Mouse (Mus musculus) brain, embryonic 18.5 days (tissue): ENCODE data around the gene Kcnc4.

Experiments used
- DNase-seq: peaks from one replicate; pipeline ENCODE4 v3.0.0-alpha.2; 2012; ENCODE audit warnings: low read depth, low spot score

Kcnc4 gene

DNA sequence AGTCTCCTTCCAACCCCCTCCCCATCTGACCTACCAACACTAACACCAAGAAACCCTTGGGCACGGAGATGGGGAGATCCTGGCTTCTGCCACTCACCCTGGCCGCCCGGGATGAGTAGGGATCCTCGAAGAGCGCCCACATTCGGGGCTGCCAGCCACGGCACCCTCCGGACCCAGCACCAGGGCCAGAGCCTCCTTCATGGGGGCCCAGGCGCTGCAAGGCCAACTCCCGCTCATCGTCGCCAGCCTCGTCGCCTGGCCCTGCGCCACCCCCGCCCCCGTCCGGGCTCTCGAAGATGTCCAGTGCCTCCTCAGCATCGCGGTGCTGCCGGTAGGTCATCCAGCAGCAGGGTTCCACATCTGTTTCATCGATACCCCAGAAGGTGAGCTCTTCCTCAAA lies 1.2 kb downstream of the Kcnc4 start:
- DNase-seq, result no peak

DNA sequence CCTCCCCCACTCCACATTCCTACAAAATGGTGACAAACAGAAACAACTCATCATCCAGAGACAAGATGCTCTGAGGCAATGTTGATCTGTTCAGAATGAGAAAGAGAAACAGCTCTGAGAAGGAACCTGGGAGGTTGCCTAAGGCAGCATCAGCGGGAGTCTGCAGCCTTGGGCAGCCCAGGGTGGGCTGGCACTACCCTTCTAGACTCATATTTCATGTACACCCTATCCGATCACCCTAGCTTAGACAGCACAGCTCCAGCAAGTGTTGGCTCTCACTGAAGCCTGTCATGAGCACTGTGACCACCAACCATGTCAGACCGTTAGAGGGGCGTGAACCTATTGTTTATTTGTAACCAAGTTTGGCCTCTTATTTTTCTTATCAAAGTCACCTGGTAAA lies 5.1 kb downstream of the Kcnc4 start:
- DNase-seq, result no peak

DNA sequence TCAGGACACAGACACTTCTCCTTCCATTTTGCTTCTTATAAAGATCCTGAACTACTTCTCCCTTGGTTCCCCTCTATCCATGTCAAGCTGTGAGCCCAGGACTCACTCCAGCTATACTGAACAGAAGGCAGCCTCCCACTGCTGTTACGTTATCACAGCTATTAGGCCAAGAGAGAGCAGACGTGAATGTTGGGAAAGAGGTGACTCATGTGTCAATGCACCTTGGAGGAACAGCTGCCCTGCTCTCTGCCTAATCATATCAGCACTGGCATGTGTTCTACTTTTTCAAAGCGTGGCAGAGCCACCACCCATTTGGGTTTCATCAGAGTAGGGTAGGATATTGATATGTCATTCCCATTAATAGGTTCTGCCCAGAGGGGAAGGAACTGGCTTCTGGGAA lies 12.5 kb downstream of the Kcnc4 start:
- DNase-seq, result no peak

DNA sequence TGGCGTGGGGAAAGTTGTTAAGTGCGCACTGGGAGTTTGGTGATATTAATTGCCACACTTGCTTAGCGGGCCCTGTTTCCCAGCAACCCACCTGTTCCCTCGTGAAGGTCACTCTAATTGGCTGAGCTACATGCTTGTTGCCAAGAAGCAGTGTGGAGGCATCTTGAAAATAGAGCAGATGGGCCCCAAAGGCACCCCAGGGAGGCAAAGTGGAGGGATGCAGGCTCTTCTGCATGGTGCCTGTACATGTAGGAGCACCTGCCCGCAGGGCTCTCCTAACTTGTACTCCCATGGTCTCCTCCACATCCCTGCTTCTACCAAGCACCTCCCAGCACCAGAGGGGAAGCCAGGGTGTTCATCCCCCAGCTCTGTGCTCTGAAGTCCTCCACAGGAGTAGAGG lies 15.5 kb downstream of the Kcnc4 start:
- no peak for DNase-seq

DNA sequence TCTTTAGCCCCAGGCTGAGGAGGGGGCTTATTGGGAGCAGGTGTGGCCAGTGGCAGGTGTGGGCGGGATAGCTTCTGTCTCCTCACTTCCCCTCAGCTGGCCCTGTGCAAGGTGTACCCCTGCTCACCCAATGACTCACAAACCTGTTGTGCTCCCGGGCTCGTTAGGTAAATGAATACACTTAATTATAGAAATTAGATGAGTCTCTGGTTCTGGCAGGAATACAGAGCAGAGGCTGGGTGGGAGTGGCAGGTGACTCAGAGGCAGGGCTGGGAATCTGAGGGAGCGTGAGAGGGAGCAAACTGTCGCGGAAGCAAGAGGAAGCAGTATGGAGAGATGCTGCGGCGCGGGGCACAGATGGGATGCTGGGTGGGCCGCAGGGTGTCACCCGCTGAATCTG lies 17.2 kb downstream of the Kcnc4 start:
- DNase-seq, result no peak

DNA sequence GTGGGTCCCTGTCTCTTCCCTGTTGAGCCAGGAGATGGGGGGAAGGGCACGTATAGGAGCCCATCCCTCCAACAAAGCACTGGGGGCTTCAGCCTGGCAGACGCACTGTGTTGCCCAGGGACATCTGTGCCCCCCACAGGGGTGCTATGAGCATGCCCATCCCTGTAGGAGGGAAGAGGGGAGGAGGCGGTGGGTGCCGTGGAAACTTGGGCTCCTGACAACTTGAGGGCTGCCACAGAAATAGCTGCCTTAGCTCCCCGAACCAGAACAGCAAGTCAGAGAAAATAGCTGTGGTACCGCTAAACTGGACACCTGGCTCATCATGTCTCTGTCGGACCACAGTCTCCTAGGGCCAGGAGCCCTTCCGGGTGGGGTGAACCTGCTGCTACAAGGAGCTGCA lies 18.0 kb downstream of the Kcnc4 start:
- DNase-seq, result no peak

DNA sequence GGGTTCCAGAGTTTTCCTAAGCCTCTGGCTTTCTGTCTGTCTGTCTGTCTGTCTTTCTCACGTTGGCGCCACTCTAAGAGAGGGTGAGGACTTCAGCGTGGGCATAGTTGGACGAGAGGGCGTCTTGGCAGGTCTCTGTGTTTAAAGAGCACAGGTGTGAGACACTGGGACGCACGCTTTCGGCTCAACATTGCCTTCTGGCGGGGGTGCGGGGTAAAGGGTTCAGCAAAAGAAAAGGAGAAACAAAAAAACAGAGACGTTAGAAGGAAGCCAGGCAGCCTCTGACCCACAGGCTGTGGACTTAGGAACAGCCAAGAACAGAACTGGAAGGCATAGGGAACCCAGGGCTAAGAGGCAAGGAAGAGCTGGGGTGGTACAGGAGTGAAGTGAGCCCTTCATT lies 20.1 kb downstream of the Kcnc4 start:
- no peak for DNase-seq

DNA sequence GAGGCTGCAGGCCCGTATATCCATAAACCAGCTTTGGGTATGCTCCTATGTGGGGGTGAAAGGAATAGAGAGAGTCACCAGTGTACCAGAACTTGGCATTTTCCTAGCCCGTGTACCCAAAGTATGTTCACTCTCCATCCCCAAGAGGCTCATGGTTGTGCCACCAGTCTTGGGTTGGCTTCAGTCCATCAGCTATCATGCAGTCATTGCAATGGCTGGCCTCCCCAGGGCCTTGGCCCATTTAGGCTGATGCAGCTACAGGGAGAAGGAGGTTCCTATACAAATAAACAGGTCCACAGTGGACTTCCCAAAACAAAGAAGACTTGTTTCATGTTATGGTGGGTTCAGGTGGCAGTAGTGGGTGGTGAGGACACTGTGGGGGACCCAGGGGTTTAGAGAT lies 21.7 kb downstream of the Kcnc4 start:
- DNase-seq, result no peak

DNA sequence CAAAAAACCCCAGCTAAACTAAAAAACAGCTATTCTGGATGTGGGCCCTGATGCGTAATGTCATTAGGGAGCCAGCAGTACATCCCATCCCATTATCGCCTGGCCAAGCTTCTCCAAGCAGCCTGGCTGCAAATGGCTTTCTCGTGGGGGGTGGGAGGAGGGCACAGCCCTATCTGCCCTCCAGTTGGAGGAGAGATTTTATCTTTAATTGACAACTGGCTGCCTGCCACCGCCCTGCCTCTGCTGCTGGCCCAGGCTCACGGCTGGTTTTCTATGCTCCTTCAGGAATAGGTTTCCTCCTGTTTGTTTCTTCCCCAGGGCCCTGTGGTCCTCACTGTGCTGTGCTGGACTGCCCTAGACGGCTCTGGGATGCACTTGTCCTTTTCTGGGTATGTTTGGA lies 22.9 kb downstream of the Kcnc4 start:
- no peak for DNase-seq

DNA sequence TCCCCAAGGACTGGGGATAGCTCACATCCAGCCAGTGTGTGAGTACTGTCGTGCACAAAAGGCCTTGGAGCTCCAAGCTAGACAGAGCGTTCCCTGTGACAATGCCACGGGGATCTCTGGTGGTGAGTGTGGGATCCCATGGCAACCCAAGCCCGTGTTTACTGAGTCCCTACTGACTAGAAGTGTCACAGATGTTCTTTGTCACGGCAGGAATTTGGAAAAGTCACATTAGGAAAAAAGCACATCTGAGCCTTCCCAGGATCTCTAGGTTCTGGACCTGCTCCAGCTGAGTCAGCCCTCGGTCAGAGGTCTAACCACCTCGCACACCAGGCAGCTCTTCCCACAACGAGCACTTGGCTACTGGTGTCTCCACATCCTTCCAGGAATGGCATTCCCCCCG lies 25.7 kb downstream of the Kcnc4 start:
- DNase-seq, result no peak

DNA sequence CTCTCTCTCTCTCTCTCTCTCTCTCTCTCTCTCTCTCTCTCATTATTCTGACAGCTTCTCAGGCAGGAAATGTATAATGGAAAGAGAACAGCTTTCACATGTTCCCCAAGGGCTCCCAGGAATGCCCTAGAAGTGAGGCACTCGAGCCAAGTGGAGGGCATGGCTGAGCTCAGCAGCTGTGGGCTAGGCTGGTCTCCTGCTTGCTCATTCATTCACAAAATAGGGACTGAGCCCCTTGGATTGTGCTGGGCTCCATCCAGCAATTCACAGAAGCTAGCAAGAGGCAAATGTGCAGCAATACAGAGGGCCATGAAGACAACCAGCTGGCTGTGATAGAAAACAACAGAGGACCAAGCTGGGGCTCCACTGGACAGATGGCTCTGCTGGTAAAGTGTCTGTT lies 28.1 kb downstream of the Kcnc4 start:
- no peak for DNase-seq

DNA sequence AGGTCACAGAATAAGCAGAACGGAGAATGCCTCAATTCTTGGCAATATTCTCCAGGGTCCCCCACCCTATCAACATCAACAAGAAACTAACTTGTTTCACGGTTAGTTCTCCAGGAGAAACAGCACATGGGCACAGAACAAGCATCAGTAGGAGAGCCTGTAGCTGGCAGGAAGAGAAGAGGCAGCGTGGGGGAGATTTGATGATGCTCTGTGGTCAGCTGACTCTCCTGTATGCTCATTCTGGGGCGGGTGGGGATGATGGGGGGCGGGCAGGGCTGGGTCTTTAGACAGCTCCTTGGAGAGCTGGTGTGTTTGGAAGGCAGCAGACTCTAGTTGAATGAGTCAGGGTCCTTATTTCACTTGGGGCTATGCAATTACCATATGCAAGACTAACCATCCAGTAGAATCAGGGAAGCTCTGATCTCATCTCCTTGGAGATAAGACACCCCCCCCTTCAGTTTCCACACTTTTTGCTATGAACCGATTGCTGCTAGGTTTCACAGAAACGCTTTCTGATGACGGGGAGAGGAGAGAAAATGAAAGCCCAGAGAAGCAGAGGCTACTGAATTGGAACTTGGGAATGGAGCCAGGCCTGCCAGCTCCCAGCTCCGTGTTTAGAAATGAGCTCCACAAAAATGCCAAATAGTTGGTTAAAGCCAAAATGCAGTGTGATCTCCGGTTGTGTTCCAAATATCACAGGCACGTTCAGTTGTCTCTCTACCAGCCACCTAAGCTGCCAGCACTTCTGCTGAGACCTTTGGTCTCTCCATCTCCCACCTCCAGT lies 34.9 kb downstream of the Kcnc4 start:
- no peak for DNase-seq

DNA sequence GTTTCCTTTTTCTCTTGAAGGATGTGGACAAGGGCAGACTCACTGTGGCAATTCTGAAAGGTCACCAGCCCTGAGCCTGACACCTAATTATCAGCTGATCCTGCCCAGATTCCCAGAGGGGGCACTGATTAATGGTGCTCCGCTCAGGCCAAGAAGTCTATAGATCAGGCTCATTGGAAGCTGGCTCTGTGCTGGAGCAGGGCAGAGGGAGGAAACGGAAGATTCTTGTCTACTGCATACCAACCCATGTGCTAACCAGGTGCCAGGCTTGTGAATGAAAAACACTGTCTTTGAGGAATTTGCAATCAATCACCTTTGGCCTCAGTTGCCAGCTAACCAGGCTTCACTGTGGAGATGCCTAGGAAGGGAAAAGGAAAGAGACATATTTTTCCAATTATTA lies 39.2 kb downstream of the Kcnc4 start:
- DNase-seq, result no peak

DNA sequence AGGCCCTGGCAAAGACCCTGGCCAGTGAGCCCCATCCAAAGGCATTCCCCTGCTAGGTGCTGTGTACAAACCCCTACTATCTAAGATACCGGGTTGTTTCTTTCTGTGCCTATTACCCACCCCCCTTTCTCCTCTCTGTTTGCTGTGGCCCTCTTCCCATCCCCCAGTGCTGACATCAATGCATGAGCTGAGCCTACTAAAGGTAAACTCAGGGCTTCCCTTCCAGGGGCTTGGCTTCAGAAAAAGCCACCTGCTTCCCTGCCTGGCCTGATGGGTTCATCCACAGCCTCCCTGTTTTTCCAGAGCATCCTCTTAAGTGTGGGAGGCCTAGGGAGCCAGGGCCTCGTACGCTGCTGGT lies 42.1 kb downstream of the Kcnc4 start:
- DNase-seq, result no peak

DNA sequence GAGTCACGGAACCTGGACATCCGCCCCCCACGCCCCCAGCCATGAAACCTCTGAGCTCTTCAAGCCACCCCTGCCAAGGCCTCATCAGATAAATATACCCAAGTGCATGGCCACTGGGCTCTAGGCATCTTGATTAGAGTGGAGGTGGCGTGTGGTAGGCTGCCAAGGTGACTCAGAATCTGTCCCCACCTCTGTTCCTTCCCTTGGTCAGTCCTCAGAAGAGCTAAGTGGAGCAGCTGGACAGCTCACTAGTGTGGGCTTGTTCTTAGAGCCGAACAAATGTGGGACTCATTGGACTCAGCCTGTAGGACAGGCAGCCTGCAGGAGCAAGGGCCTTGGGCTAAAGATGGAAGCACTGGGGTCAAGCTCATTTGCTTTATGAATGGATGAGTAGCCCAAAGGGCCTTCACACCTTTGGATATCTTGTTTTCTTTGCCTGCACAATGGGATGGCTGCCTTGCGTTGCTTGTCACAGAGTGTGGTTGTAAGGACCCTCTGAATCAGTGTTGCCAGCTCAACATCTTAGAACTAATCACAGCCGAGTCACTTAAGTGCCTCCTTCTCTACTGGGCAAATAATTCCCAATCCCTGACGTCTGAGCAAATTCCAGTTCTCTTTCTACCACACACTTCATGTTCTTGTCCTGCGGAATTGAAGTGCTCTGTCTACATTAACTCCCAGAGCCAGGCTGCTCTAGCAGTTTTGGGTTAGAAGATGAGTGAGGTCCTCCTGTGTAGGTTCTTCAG lies 42.6 kb downstream of the Kcnc4 start:
- no peak for DNase-seq

DNA sequence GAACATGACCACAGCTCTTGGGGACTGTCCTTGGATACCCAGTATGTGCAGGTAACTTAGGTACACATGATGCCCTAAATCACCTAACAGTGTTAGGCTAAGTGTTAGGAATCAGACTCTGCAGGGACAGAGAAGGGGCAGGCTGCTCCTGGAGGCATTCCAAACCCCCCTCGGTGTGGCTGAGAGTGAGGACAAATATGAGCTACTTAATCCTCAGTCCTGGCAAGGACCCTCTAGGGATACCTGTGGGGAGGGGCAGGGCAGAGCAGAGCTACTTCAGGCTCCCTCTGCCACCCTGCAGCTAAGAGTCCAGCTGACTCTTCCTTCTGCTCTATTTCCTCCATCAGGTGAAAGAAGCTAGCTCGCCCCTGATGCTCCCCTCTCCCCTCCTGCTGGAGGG lies 46.3 kb downstream of the Kcnc4 start:
- no peak for DNase-seq

DNA sequence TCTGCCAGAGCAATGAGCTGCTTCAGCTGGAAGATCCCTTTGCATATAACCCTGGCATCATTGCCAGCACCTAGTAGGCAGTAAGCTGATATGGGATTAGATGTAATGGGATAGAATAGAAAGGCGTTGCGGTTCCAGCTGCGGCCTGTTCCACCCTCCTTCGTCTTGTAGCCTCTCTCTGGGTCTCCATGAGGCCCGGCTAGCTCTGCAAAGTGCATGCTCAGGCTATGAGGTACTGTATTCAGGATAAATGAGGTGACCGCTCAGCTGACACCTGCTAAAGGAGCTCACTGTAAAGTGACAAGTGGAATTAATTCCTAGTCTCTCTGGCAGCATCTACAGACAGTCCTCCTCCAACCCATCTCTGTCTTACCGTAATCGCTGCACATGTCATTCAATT lies 46.8 kb downstream of the Kcnc4 start:
- DNase-seq, result no peak

DNA sequence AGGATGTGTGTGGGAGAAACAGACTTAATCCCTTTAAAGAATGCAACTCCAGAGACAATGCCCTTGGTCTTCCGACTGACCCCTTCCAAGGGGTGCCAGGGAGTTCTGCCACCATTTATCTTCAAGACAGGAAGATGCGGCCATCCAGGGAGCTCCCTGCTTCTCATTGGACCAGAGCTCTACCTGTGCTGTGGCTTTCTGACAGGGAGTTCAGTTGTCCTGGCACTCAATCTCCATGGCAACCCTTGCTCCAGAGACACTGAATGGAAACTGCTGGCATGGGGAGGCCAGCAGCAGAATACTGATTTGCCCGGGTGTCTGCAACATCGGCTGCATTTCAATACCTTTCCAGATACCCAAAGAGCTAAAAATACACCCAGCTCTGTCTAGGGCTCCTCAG lies 47.7 kb downstream of the Kcnc4 start:
- DNase-seq, result no peak

DNA sequence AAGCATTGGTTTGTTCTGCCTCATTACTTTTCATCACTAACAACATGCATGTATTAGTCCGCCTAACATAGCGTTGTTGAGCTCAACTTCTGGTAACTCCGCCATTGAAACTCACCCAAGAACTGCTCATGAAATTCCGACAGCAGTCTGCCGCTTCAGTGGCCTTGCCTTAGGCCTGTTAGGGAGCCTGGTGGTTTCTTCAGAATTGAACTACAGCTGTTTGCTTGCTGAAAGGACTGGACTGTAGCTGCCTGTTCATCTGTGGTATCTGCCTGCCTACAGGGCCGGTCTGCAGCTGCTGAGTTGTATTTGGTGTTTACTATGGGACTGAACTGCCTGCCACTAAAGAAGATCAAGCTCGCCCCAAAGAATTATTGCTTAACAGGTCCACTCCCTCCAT lies 58.0 kb downstream of the Kcnc4 start:
- DNase-seq, result no peak

DNA sequence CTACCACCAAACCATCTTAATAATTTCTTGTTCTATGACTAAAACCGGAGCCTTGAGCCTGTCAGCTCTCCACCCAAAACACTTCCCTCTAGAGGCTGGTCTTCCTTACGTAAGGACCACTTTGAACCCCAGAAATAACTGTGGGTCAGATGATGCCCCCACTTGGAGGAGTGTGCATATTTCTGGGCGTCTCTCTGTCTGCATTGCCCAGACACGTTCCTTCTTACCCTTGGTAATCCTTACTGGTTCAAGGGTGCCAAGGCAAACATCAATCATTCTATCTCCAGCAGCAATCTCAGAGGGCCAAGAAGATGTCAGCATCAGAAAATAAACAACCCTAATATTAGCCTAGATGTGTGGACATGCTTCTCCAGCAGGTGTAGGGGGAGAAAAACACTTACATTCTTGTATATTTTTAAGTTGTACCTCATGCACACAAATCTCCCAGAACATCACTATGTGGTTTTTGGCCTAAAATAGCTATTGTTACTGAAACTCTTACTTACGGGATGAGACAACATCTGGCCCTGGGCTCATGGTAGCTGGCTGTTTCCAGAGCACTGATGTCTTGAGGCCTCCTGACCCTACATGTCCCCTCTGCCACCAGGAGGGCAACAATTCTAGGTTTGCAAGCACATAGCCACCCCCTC lies 59.2 kb downstream of the Kcnc4 start:
- DNase-seq, result no peak

DNA sequence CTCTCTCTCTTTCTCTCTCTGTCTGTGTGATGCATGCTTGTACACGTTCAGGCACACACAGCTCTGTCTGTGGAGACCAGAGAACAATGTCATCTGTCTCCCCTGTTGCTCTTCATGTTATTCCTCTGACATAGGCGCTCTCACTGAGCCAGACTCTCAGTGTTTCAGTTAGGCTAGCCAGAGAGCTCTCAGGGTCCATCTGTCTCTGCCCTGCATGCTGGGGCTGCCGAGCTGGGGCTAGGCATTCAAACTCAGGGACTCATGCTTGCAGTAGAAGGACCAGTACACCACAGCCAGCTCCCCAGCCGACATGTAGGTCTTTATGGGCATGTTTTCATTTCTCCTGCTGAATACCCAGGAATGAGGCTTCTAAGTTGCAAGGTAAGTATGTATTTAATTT lies 68.2 kb downstream of the Kcnc4 start:
- no peak for DNase-seq
